Mouse (Mus musculus) activated CD4-positive, CD25-positive, alpha-beta regulatory T cell, adult 4 months (primary cell): ENCODE results near the gene Prg4. TPM values are rescaled to one million over a fixed set of nuclear protein-coding genes. Genes with fewer than 3 reads are reported as not detected.

Source experiments
- ATAC-seq: one replicate; pipeline ENCODE4 v1.8.0; 2017
- polyA plus RNA-seq, 2 experiments: library from polyadenylated mRNA; unstranded; fragments of 100-300 nt; shearing (Covaris generic); gene quantifications; one replicate each; pipeline ENCODE4 v1.2.1; 2017

Prg4 gene
- polyA plus RNA-seq = 10 to 100 TPM; 10.2 to 13.8 TPM

DNA sequence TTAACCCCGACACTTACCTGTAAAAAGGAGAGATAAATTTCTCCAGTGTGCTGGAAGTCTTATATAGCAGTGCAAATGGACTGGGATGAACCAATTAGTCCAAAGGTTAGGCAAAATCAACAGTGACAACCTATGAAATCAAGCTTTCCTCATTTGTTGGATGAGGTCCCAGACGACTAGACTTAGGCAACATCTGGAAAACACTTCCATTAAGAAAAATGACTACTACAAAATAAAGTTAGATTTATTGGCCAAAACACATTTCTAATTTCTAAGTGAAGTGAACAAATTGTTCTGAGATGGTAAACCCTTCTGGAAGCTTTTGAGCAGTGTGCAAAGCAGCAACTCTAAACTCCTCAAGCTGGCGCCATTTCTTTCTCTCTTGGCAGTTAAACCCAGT is at the start of gene Prg4:
Gene Prg4, minus strand, starts transcription at position 34 of the 400 bp plus-strand sequence.
- no peak for ATAC-seq

DNA sequence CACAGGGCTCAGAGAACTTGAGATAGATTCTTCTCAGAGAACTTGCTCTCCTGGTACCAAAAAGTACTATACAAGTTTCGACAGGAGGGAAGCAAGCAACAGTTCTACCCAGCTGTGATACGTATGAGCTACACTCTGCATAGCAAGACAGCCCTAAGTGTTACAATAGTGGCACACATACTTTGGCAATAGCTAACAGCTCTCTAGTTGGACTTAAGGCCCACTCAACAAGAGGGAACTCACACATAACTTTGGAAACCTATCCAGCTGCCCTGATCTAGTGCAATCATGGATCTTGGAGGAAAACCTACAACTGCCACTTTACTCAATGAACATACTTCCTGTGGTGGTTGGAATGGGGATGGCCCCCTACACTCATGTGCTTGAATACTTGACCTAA is 47.1 kb upstream of the Prg4 start:
- no peak for ATAC-seq

DNA sequence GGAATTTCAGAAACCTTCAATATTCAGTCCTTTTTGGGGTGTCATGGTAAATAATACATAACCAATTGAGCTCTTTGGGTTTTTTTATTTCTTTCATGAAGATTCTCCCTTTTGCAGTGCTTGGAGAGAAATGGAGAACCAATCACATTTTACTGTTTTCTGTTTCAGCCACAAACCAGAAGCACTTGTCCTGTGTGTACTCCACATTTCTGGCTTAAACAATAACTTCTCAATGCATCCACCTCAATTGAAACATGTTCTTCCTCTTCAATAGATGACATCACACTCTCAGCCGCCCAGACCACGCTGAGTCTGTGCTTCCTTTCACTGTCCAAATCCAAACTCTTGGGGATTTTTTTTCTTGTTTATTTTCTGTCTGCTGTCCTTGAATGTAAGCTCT is 39.8 kb upstream of the Prg4 start:
- ATAC-seq = no peak

DNA sequence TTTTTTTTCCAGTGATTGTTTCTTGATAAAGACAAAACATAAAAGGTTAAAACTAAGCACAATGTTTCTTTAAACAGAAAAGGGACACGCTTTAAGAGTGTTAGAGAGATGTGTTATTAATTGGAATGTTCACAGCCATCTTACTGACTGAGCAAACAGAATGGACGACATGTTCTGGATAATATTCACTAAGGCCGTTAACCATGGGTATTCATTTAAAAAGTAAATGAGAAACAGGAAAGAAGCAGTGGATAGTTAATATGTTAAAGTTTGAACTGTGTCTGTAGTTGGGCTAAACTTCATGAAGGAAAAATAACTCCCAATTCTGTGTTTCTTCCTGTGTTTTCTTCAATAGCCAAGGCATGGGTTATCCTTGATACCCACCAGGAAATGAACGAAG is 37.4 kb upstream of the Prg4 start:
- no peak for ATAC-seq

DNA sequence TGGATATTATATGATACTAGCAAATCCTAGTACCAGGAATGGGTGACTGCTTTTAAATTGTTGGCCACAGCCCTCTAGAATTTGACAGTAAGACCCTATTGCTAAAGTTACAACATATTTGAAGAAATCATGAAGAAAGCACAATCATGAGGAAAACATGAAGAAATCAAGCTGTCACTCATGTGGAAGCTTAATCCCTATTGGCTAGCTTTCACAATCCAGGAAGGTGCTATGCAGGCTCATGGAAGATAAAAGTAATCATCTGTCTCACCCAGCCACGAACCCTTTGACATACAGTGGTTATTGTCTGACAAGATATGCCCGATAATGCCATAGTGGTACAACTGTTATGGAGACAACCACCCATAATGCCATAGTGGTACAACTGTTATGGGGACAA is 32.2 kb upstream of the Prg4 start:
- no peak for ATAC-seq

DNA sequence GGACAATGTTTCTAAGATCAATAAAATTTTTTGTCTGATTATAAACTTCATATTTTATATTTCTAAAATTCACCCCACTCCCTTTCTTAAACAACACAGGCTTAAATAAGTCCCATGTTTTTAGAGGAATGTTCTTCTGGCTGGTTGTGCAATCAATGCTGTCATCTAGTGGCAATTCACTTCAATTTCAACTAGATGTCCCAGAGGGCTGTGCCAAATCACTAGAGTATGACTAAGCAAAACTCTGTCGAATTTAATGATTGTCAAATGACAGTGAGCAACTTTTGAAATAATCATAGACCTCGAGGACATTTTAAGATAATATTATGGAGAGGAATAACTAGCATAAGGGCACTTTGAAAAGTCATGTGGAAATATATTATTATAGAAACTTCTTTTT is 31.7 kb upstream of the Prg4 start:
- ATAC-seq = peak; percentile 33

DNA sequence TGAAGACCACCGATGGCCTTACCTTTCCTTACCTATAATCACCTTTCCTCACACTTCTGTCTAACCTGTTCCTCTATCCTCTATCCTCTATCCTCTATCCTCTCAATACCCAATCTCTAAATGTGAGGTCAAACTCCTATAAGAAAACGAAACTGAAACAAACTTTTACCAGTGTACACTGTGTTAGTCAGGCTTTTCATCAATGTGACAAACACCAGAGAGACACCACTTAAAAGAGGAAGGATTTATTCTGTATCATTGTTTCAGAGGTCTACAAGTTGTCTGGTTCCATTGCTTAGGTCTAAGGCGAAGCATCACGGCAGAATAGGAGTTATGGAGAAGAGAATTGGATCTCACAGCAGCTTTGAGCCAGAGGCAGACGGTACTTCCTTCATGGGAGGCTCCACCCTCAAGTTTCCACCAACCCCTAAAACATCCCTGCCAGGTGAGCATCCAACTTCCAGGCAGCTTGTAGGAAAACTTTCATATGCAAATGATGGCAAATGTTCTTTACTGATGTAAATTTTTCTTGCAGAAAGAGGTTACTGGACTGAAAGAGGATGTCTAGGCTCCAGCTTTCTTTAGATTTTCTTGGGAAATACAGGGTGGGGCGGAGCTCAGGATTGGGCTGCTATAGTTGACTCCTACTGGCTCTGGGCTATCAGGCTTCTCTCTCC is 30.8 kb upstream of the Prg4 start:
- ATAC-seq = peak; percentile 87

DNA sequence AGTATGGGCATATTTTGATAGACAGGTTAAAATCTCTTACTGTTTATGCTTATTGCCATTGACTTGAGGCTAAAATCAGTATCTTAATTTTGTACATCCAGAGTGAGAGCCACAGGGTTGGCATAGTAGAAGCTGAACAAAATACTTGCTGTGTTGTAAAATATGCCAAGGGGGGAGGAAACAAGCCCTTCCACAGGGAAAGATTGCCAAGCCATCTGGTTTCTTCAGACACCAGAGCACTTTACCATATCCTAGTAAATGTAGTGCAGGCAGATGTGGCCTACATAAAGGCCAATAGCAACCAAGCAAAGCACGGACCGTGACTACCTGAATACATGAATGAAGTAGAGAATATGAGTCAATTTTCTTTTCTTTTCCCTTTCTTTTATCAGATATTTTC is 23.2 kb upstream of the Prg4 start:
- no peak for ATAC-seq

DNA sequence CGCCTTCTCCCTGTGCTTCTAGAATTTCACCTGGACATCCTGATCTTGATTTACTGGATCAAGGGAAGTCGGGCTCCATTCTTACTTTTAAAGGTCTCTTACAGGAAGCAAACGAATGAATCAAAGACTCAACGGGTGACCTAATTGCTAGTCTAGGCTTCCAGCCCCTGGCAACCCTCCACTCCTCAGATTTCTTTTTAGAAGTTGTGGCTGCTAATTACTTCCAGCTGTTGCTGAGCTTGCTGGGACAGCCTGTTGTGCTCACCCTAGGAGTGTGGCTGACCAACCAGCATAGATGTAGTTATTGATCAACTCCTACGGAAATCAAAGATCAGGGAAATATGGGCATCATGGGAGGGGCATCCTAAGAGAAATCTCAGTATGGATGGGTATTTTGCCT is 14.7 kb upstream of the Prg4 start:
- no peak for ATAC-seq

DNA sequence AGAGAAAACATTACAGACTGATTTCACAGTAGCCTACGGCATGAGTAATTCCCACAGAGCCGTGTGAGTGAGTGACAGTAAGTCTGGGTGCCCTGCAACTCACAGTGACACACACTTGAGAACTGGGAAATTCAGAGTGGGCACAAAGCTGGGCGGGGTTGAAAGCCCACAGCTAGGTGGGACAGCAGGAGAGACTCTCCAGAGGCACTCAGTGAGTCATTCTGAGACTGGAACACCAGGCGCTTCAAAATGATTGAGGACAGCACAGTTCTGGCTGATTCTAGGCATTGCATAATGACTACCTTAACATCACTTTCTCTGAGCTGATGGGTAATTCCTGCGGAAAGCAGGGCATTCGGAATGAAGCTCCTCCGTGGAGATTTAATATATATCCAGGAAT is 6.6 kb upstream of the Prg4 start:
- no peak for ATAC-seq

DNA sequence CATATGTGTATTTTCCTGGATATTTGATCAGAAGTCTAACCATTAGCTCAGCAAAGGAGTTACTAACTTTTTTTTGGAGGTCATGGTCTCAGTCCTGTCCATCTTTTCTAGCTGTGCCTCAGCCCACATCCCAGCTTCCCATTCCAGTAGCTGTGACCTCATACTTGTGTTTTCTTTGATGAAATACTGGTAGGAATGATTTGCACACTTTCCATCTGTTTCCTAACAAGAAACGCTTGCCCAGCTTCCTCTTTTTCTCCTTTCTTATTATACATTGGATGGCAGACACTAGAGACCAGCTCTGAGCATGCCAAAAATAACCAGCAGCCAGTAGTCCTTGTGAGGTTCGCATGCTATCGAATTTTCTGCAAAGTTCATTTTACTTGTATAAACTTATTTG is 4.0 kb upstream of the Prg4 start:
- no peak for ATAC-seq

DNA sequence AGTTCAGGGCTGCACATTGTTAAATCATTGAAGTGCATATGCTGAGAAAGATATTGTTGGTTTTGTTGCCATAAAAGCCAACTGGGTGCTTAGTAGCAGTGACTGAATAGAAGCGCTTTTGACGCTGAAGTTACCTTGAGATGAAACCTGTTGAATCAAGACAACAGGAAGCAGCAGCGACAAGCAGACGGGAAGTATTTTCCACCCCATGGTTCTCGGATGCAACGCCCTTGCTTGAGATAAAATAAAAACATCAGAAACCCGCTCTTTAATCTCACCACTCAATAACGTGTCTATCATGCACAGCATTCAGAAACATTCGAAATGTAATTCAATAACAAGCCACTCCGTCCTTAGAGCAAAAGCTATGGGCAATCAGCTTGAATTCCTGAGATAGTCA is 601 bp downstream of the Prg4 start:
- ATAC-seq = peak; percentile 83

DNA sequence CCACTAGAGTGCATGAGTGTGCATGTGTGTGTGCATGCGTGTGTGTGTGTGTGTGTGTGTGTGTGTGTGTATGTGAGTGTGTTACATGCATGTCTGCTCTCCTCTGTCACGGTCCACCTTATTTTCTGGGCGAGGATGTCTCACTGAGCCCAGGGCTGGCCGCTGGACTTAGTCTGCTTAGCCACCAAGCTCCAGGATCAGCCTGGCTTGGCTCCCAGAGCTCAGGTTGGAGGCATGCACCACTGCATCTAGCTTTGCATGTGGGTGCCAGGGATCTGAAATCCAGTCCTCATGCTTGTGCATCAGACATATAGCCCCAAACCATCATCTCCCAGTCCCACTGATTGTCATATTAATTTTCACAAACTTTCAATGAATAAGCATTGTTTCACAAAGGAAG is 2.3 kb downstream of the Prg4 start:
- no peak for ATAC-seq

DNA sequence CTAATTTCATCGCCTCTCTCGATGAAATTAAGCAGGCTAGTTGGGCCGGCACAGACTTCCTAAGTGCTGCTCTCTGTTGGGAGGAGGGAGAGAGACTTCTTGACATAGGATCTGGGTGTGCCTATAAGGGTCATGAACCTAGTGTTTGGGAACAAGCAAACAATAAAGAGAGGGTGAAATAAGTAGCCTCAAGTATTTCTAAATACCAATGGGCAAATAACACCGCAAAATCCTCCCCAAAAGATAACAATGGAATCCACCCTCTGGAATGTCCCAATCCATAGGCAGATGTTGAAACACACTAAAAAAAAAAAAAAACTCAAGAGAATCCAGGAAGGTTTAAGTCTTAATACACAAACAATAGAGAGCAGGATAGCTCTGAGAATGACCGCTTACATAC is 2.9 kb downstream of the Prg4 start:
- ATAC-seq = no peak

DNA sequence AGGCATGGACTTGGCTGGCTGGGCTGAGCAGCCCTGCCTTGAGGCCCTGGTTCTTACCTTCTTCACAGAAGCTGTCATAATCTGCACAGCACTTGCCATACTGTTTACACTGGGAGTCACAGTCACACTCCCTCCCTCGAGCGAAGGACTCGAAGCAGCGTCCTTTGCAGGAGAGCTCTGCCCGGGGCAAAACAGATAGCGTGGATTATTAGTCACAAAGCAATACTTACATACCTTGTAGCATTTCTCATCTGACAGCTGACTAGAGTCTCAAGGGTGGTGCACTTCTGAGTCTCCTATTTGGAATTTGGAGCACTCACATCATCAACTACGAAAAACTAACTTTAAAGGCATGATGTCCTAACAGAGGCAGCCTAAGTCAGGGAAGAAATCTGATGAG is 5.4 kb downstream of the Prg4 start:
- ATAC-seq = no peak

DNA sequence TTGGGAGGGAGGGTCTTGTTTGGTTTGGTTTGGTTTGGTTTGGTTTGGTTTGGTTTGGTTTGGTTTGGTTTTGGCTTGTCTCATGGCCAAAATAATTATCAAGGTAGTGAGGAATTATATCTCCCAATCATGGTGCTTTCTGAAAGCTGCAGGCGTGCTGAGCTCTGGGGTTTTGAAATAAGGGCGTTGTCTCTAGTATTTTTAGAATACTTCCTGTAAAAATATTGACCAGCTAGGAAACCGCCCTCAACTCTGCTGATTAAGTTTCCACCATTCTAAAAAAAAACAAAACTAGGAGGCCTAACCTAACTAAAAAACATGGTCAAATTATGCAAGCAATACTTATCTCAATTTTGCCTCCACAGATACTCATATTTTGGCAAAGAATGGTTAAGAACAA is 6.4 kb downstream of the Prg4 start:
- peak; percentile 44 for ATAC-seq

DNA sequence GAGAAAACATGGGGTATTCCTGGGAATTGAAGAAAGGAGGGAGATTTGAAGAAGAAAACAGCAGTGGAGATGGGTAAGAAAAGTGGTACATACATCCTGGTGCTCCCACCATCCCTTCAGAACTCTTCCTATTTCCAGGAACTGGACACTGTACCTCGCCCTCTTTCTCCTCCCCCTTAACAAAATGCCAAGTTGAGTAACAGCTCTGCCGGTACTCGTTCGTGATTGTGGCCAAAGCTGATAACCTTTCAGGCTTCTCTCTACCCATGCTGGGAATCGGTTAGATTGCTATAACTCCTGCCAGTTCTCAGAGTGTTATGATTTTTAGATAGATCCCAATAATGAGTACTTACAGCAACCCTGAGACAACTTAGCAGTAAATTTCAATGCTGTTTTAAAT is 7.0 kb downstream of the Prg4 start:
- ATAC-seq = no peak

DNA sequence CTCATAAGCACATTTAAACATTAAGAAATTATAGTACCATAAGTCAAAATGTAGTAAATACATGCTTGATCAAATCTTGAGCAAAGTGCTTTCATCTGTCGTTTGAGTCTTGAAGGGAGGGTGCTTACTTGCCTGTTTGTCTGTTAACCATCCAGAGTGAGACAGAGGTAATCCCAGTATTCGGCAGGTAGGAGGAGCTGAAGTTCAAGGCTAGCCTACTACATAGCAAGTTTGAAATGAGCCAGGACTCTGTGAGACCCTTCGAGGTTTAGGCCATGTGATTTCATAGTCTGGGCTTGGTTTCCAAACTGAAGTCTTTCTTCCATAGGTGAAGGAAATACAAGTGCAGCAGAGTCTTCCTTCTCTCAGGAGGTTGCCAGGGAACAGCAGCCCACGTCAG is 24.2 kb downstream of the Prg4 start:
- ATAC-seq = no peak

DNA sequence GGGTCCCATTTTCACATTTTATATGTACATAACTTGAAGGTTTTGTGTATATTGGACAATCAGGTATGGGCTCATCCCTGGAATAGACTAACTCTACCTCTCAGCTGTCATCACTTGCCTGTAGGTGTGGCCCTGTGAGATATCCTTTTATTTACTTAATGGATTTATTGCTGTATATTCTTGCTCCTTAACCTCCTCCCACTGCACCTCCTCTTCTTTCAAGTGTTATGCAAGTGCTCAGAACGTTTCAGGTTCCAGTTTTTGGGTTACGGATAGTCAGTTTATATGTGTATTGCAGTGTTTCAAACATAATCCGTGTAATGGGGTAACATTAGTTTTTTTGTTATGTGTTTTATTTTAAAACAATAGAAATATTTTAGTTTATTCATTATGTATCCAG is 27.3 kb downstream of the Prg4 start:
- no peak for ATAC-seq

DNA sequence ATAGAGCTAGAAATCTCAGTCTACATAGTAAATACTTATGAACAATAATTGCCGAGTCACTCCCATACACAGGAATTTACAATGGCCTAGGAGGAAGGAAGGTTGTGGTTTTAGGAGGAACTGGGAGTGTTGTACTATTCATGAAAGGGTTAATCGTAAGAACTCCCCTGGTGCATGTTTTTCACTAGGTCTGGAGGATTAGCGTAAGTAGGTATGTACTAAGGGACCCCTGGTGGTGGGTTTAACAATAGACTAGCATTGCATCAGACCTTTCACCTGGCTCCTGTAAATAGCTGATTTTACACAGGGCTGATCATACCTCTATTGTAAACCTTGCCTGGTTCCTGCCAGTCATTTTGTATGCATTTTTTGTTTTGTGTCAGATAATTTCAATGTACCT is 39.7 kb downstream of the Prg4 start:
- ATAC-seq = no peak

DNA sequence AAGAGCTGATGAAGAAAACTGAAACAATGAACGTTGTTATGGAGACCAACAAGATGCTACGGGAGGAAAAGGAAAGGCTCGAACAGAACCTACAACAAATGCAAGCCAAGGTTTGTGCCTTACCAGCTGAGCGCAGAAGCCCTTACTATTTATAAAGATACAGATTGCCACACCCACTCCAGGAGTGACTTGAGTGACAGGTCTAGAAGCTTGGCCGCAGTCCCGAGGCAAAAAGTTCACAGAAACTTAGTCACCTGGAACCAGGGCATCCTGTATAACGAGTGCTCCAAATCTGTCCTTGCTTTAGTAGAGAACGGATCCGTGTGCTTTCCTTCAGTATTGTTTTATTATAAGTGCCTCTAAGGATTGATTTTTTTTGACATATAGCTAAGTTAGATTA is 40.3 kb downstream of the Prg4 start:
- no peak for ATAC-seq

DNA sequence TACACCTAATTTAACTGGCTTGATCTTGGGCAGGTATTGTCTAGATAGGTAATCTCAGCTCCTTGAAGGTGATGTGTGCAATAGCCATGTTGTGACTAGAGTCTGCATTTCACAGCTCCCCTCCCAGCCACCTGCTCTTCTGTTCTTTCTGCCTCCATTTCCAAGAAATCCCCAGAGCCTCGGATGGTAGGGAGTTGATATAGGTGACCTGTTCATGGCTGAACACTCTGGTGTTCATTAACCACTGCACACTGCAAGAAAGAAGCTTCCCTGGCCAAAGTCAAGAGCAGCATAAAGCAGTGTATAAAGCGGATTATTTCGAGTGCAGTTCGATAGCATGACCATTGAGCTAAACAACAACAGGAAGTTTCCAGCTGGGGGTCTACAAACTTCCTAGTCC is 47.5 kb downstream of the Prg4 start:
- no peak for ATAC-seq

DNA sequence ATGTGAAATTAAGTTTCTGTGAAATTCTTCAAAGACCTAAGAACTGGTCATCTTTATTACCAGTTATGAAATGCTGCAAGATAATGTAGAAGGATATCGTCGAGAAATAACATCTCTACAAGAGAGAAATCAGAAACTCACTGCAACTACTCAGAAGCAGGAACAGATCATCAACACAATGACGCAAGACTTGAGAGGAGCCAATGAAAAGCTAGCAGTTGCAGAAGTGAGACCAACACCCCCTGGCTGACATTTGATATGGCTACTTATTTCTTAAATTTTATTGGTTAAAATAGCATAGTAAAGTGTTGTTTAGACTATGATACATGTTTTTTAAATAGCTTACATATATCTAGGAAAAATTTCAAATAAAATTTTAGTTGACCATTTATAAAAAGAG is 50.0 kb downstream of the Prg4 start:
- ATAC-seq = no peak

DNA sequence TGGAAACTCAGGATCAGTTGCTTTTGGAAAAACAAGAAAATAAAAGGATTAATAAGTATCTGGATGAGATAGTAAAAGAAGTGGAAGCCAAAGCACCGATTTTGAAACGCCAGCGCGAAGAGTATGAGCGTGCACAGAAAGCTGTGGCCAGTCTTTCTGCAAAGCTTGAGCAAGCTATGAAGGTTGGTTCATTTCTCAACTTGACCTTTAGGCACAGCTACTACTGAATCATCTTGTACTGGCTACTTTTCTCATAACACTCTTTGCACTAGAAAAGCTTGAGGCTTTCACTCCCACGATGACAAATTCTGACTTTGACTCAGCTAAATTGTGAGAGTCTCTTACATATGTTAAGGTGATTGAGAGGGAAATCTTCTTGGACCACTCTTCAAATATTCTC is 56.0 kb downstream of the Prg4 start:
- no peak for ATAC-seq

DNA sequence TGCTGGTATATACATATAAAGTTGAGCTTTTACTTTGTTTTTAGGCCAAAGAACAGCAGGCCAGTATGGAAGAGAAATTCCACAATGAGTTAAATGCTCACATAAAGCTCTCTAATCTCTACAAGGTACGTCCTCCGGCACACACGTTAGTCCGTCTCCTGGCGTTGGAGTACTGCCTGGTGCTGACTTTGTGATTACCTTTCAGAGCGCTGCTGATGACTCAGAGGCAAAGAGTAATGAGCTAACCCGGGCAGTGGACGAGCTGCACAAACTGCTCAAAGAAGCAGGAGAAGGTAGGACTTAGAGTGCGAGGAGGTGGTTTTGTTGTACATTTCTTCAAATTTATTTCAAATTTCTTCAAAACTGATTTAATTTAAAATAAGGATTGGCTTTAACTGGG is 58.7 kb downstream of the Prg4 start:
- no peak for ATAC-seq

DNA sequence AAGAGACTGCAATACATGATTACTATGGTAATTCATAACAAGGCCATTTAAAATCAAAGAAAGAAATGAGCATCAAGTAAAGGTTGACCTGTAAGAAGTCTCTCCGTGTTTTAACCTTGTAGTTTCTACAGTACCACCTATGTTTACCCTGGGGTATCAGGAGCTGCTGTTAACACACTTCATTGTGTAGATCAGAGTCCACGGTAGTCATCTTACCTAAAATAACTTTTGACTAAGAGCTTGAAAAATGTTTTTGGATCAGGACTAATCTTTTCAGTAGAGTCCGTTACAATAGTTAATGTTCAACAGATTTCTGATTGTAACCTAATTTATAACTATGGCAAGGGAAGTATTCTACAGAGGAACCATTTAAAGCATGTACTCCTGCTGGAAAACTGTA is 61.4 kb downstream of the Prg4 start:
- ATAC-seq = no peak
